Mouse (Mus musculus) gastrocnemius, postnatal 25 days (tissue): ENCODE measurements around the gene Ccdc107. TPM values are rescaled to one million over a fixed set of nuclear protein-coding genes. Genes with fewer than 3 reads are reported as not detected.

ENCODE experiments used
- DNase-seq: peaks from one replicate; pipeline ENCODE4 v3.0.0; 2022
- long read RNA-seq, 2 experiments: library from polyadenylated mRNA; stranded (forward); transcript quantifications; one replicate each; pipeline ENCODE4 v2.0.0; 2021
- total RNA-seq, 2 experiments: library from RNA; stranded (reverse); gene quantifications; 1 replicate in 1 of 2; 2 replicates in 1 of 2; pipeline ENCODE4 v1.2.3; 2021

Gene Ccdc107
- 10 to 100 TPM; 21.9 to 26.8 TPM for total RNA-seq
- long read RNA-seq, experiment 1, transcript Ccdc107-201 (6 exons, 817 nt): major isoform, 64 of 76 reads
- long read RNA-seq, experiment 1, partial matches to known transcripts: 6 of 76 reads
- long read RNA-seq, experiment 1, other reads (novel, unspliced or antisense): 3 of 76 reads
- long read RNA-seq, experiment 2, transcript Ccdc107-201 (6 exons, 817 nt): major isoform, 50 of 60 reads
- long read RNA-seq, experiment 2, partial matches to known transcripts: 6 of 60 reads
- long read RNA-seq, experiment 2, other reads (novel, unspliced or antisense): 4 of 60 reads

DNA sequence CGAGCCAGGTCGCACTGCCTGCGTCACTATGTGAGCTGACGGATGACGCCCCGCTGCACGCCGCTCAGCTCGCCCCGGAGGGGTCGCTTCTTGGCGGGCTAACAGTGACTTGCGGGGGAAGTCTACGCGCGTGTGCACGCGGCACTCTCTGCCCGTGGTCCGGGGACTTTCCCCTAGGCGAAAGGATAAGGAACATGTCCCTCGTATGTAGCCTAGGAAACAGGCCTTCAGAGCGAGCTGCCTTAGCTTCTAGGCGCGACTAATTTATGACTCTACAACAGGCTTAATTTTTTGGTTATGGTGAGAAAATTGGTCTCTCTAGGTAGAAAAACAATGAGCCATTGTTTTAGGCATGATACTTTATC, at the start of gene Ccdc107:
Ccdc107 (plus strand) TSS at position 80 of the 365 bp plus-strand sequence.
- DNase-seq: peak; percentile 95

DNA sequence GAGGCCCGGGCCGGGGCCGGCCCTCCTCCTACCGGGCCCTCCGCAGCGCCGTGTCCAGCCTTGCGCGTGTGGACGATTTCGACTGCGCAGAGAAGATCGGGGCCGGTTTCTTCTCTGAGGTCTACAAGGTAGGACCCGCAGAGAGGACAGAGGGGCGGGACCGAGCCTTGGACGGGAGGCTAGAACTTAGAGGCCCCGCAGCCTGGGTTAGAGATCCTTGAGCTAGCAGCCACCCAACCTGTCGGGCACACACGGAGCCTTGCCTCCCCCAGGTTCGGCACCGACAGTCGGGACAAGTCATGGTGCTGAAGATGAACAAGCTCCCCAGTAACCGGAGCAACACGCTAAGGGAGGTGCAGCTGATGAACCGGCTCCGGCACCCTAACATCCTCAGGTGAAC, 49.2 kb upstream of the Ccdc107 start:
- no peak for DNase-seq

DNA sequence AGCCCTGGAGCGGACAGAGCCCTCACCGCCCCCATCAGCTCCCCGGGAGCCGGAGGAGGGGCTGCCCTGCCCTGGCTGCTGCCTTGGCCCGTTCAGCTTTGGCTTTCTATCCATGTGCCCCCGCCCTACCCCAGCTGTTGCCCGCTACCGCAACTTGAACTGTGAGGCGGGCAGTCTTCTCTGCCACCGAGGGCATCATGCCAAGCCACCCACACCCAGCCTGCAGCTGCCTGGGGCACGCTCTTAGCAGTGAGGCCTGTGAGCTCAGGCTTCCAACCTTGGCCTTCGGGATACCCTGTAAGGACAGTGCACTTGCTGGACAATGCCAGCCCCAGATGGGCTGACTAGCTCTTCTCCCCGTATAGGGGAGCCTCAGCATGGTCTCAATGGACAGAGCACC, 45.4 kb upstream of the Ccdc107 start:
- DNase-seq: peak; percentile 71

DNA sequence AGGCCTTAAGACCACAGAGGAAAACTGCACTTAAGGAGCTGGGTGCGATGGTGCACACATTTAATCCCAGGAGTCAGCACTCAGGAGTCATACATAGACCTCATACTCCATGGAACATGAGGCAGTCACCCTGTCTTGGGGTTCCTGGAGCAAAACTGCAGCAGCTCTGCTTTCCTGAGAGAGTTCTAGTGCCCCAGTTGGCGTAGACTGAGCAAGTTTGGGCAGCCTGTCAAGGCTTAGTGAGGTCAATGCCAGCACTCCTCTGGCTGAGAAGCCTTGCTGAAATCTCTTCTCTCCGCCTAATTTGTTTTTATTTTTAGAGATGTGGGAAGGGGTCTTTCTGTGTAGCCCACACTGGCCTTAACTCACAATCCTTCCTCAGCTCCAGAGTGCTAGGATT, 44.1 kb upstream of the Ccdc107 start:
- DNase-seq: no peak

DNA sequence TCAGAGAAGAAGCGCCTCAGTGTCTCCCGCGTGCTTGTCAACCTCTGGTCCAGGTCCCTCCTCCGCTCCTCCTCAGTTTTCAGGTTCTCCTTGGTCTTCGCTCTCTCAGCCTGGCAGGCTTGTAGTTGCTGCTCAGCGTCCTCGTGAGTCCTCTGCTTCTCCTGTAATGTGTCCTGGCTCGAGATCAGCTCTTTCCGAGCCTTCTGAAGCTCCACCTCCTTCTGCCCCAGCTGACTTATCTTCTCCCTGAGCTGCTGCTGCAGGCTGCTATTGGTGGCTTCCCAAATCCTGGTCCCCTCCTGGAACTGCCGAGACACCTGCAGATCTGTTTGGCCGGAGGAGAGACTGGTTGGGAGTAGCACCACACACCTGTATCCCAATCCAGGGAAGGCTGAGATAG, 40.4 kb upstream of the Ccdc107 start:
- no peak for DNase-seq

DNA sequence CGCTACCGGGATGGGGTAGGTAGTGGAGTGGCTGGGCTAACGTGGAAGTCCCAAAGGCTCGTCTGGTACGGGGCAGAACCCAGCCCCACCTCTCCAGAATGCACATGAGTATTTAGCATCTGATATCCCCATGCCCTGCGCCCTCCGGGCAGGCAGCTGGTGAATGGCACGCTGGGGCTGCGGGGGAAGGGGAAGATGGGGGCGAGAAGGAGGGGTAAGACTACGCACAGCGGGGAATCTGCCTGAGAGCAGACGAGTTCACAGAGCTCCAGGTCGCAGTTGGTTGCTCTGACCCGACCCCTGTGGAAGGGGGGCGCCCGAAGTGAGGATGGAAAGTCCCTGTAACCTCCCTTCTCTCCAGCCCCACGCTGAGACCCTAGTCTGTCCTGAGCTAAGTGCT, 39.3 kb upstream of the Ccdc107 start:
- DNase-seq: no peak

DNA sequence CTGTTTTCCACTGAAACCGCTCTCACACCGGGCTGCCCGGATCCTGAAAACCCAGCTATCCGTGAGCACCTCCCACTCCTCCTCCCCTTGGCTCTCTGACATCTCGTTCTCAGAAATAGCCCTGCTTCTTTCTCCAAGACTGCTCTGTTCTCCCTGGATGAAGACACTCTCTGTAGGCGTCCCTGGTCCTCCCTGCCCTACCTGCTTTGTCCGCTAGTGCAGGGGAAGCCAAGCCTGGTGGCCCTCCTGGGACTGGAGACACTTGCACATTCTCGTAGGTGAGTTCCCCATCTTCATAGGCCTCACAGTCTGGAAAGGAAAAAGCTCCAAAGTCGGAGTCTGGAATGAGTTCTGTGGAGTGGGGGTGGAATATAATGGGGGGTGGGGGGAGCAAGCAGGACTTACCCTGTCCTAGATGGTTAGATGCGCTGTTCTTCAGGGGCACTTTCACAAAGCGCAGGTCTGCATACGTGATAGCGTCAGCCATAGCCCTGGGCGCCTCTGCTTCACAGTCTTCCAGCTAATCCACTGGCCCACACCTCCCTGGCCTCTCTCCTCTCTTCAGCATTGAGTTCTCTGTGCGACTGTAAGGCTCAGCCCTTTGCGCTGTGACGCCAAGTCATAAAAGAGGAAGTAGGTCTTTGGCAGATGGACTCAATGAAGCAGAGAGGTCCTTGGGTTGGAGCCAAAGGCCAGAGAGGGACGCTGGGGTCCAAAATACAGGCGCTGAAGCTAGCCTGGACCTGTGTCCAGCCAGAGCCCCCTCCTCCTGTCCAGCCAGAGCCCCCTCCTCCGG, 38.5 kb upstream of the Ccdc107 start, which contains the start of gene Cd72:
Cd72 (minus strand) TSS at position 588 of the 796 bp plus-strand sequence.
- DNase-seq: no peak

DNA sequence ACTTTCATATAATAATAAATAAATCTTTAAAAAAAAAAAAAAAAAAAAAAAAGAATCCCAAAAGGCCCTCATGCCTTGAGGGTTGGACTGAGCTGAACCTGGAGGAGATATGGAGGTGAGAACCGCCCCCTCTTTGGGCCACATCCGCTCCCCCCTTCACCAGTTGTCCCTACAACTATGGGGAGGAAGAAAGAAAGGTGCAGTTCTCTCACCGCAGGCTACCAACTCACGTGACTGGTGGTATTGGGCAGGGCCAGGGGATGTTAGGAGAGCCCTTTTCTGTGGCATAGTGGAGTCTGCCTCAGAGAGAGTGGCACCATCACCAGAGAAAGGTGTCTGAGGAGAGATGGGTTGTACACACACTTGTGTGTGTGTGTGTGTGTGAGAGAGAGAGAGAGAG, 36.2 kb upstream of the Ccdc107 start:
- DNase-seq: no peak

DNA sequence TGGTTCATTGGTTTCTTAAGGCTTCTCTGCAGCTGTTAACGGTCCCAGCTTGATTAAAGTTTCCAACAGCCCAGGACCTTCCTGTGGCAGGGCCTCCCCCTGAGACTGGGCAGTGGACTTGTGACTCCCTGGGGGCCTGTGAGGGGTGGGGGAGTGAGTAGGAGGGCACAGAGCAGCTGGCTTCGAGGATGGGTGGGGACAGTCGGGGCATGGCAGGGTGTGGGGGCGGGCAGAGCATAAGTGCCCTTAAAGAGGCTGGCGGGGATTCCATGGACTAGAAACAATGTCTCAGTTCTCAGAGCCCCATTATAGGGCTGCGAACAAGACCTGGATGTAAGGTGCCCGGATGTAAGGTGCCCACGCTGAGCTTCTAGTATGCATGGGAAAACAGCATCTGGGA, 35.6 kb upstream of the Ccdc107 start:
- no peak for DNase-seq

DNA sequence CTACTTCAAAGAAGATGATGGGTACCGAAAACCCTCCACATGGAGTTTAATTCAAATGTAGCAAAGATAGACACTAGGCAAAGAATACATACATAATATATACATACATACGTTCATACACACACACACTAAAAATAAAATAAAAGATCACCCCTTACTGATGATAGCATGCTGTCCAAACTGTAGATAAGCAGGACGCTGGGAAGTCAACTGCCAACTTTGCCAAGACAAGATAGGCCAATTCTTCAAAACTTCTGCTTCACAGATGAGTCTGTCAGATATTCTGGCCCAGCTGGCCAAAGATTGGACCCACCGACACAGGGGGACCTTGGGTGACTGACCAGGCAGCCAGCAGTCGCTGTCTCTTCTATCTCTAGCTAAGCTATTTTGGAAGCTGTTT, 29.6 kb upstream of the Ccdc107 start:
- no peak for DNase-seq

DNA sequence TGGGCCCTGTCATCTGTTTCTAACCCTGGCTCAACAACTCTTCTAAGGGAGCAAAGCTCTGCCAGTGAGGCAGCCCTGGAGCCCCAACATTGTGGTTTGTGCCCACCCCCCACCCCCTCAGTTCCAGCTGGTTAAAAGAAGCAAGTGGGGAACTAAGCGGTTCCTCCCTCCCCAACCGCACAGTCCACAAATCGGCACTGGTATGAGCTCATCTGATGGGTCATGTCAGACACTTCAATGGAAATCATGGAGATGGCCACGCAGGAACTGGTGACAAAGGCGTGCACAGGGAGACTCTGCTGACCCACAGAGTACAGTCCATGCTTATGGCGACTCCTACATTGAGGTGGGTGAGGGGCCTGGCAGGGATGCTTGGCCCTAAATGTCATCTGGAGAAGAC, 26.8 kb upstream of the Ccdc107 start:
- no peak for DNase-seq

DNA sequence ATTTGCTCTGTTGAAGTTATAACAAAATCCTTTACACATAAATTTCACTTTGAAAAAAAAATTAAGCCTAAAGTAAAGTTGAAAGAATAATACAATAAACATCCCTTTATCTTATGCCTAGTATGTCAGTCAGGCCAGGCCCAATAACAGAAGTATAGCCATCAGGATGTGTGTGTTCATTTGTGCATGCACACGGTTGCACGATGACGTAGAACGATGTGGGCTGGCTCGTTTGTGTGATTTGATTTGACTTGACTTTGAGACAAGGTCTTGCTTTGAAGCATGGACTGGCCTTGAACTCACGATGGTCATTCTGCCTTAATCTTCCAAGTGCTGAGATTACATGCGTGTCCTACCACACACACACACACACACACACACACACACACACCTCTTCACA, 25.8 kb upstream of the Ccdc107 start:
- no peak for DNase-seq

DNA sequence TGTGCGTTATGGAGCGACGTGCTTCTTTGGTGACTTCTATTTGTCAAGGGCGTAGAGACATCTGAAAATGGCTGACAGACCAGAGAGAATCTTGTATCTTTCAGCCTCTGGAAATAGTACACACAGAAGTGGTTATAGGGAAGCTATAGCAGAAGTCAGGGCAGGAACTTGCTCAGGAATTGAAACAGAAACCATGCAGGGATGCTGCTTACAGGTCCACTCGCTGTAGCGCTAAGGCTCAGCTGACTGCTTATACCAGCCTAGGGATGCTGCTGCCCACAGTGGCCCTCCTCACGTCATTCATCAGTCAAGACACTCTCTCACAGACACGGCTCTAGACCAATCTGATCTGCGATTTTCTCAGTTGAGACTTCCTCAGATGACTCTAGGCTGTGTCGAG, 22.4 kb upstream of the Ccdc107 start:
- no peak for DNase-seq

DNA sequence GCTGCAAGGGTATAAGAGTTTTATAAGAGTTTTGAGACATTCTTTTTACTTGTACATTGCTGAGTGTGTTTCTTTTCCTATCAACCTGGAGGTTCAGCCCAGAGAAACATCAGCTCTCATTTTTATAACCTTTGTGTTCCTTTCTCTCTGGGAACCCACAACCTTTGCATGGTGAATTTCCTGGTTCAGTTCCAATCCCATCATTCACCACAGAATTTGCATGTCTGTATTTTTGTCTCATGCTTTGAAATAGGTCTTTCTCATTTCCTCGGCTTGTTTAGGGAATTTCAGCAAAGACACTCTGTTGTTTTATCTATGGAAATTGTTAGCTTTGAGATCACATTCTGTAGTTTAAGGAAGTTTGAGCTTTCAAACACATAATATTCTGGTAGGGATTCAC, 19.1 kb upstream of the Ccdc107 start:
- DNase-seq: no peak

DNA sequence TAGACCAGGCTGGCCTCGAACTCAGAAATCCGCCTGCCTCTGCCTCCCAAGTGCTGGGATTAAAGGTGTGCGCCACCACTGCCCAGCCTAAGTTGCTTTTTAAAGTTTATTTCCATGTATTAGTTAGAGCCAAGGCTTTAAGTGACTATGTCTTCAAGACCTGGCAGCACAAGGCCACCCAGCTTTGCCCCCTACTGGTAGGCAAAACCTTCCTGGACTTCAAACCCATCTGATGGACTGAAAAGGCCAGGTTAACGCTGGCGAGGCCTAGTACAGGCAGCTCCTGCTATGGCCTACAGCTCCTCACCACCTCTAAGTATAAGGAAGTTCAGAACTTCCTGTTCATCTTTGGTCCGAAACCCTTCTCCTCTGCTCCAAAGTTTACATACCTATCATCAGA, 16.1 kb upstream of the Ccdc107 start:
- DNase-seq: no peak

DNA sequence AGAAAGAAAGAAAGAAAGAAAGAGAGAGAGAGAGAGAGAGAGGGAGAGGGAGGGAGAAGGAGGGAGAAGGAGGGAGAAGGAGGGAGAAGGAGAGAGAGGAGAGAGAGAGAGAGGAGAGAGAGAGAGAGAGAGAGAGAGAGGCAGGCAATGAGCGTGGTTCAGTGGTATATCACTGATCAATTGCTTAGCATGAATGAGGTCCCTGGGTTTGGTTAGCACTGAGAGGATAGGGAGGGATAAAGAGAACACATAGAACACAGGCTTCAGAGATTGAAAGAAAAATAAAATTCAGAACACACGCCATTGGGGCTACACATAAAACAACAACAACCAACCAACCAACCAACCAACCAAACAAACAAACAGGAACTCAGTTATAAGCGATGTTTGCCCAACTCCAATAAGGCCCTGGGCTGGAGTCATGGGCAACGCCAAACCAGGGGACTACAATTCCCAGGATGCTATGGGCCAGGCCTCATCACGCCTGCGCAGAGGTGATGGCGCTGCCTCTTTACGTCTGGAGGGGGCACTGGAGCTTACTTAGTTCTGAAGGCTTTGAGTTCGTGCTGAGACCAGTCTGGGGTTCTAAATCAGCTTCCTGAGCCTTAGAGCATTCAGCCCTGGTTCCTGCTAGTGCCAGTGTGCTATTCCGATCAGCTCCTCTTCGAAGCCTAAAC, 14.7 kb upstream of the Ccdc107 start:
- DNase-seq: peak; percentile 86

DNA sequence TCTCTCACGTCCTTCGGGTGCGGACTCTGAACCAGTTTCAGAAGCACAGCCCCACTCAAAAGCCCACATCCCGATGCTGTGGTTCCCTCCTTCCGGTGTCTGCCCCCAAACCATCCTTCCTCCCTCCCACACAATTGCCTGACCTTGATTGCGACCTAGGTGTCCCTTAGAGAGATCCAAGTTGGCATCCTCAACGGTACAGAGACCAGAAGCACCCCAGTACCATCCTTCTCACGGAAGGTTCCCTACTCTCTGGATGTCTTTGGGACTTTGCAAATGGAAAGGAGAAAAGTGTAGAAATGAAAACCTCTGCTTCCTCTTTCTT, 14.2 kb upstream of the Ccdc107 start:
- DNase-seq: no peak

DNA sequence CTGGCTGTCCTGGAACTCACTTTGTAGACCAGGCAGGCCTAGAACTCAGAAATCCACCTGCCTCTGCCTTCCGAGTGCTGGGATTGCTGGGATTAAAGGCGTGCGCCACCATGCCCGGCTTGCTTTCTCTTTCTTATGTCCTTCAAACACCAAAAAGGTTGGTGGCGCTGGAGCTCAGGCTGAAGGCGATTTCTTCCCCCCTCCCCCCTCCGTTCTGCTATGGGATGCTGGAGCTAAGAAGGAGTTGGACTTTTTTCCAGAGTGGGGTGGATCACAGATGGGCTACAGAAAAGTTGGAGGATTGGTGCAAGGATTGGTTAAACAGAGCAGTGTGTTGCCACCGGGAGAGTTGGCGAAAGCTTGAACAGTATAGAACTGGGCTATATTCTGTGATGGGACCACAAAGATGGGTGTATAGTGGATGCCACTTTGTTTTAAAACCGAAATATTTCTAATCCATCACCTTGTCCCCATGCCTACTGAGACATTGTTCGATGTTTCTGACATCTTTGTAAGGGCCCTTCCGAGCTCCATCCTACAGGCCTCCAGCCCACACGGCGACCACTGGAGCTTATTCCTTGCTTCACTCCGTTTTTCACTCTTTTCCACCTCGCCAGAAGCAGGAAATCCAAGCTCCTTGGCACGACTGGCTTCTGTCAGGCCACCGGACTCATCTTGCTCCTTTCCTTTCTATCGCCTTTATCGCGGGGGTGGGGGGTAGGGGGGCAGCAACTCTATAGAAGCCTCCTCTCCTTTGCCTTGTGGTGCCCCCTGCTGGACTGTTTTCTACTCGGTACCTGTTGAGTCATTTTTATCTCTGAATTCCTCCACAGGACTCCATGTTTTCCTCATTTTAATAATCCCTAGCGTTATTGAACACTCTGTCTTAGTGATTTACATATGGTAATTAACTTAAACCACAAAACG, 13.5 kb upstream of the Ccdc107 start:
- no peak for DNase-seq

DNA sequence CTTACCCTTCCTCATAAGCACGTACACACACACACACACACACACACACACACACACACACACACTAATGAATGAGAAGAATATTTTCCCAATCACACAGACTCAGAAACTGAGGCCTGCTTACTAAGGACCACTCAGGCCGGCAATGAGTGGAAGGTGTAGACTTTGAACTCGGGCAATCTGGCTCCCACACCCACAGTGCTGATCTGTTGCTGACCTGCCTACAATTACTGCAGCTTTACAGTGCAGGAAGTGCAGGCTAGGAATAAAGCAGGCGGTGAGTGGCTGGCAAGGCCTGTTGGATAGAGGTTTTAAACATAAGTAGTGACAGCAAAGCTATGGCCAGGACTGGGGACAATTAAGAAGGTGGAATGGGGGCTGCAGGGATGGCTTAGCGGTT, 11.7 kb upstream of the Ccdc107 start:
- DNase-seq: no peak

DNA sequence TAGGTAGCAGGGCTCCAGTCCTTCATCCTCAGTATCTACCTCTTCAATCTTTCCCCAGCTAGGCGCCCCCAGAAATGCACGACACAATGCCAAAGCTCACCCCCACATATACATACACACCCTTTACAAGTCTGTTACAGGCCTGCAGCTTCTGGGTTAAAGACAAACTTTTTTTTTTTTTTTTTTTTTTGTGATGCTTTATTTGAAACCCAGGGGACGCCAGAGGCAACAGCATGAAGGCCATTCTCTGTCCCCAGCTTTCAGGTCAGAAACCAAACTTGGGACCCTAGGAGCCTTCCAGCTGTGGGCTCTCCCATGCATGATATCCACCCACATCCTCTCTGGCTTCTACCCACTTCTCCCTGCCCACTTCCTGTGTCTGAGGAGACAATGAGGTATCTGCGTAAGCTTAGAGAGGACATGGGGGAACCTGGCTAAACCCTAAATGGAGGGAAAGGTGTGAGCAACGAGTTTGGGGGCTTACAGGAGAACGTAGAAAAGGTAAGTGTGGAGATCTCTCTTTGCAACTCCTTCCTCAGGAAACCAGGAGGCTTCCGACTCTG, 10.7 kb upstream of the Ccdc107 start:
- no peak for DNase-seq

DNA sequence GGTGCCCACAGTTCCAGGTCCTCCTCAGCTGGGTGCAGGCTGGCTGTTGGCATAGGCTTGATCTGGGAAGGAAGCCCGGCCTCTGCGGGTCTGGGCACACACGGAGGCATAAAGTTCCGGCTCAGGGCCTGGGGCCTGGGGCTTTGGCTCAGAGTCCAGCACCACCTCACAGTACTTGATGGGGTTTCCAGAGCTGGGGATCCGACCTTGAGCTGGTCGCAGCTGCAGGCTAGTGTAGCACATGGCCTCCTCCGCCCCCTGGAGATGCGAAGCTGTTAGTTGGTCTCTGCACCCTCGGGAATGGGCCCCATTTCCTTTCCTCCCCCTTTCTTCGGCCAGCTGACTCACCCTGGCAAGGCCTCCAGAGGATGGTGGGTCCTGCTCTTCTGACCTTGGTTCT, 10.1 kb upstream of the Ccdc107 start:
- DNase-seq: peak; percentile 47

DNA sequence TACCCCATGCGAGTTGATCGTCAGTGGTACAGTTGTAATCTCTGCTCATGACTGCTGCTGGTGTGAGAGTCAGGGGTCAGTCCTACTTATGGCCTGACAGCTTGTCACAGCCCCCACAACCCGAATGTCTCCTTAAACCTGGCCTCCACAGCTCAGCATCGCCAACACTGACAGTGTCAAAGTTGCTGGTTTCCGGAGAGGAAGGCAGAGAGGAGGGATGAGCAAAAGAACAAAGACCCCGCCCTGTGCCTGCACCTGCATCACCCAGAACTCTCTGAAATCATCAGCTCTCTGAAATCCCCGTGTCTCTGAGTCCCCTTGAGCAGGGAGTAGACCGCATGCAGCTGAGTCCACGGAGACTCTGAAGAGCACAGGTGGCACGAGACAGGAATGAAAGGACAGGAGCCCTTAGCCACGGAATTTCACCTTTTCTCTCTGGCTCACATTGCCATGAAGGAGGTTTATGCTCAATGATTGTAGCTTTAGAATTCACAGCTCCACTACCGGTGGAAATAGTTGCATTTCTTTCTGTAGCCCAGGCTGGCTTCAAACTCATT, 9.1 kb upstream of the Ccdc107 start, which contains the start of gene Sit1:
Sit1 (minus strand) TSS at position 200 of the 557 bp plus-strand sequence.
- no peak for DNase-seq
